Mouse (Mus musculus) neural tube, embryonic 11.5 days (tissue): ENCODE measurements around the gene Mettl7a2. TPM values are rescaled to one million over a fixed set of nuclear protein-coding genes. Genes with fewer than 3 reads are reported as not detected.

ENCODE experiments used
- ATAC-seq: fragments of 200-750 bp; cut with Nextera tagmentation; 2 replicates; pipeline ENCODE4 v1.8.0; 2017; ENCODE audit warnings: moderate number of reproducible peaks, mild to moderate bottlenecking, moderate TSS enrichment, moderate library complexity; ENCODE audit not compliant: insufficient read depth, low FRiP score, low TSS enrichment
- DNase-seq: peaks from one replicate; pipeline ENCODE4 v3.0.0-alpha.2; 2015; ENCODE audit warnings: low spot score
- H3K27ac ChIP-seq: fragments of 300-500 bp; sonication (generic); 2 replicates; pipeline ENCODE4 v1.5.1; 2014; ENCODE audit warnings: low read depth, mild to moderate bottlenecking, low read length
- H3K27me3 ChIP-seq: fragments of 300-500 bp; sonication (generic); 2 replicates; pipeline ENCODE4 v1.6.1; 2014; ENCODE audit warnings: mild to moderate bottlenecking, low read length, mixed read lengths; ENCODE audit not compliant: control insufficient read depth, insufficient read depth
- H3K36me3 ChIP-seq: fragments of 300-500 bp; sonication (generic); 2 replicates; pipeline ENCODE4 v1.6.1; 2014; ENCODE audit warnings: mild to moderate bottlenecking, low read length, moderate library complexity, mixed read lengths; ENCODE audit not compliant: control insufficient read depth, insufficient read depth
- H3K4me1 ChIP-seq: fragments of 300-500 bp; sonication (generic); 2 replicates; pipeline ENCODE4 v1.6.1; 2014; ENCODE audit warnings: low read length, mixed read lengths; ENCODE audit not compliant: control insufficient read depth, insufficient read depth
- H3K4me2 ChIP-seq: fragments of 300-500 bp; sonication (generic); 2 replicates; pipeline ENCODE4 v1.6.1; 2014; ENCODE audit warnings: low read depth, mild to moderate bottlenecking, moderate library complexity
- H3K4me3 ChIP-seq: fragments of 300-500 bp; sonication (generic); 2 replicates; pipeline ENCODE4 v1.5.1; 2014; ENCODE audit warnings: low read depth, low read length
- H3K9ac ChIP-seq: fragments of 300-500 bp; sonication (generic); 2 replicates; pipeline ENCODE4 v1.6.1; 2014; ENCODE audit warnings: mild to moderate bottlenecking, low read length
- H3K9me3 ChIP-seq: fragments of 300-500 bp; sonication (generic); 2 replicates; pipeline ENCODE4 v1.6.1; 2016; ENCODE audit warnings: low read length; ENCODE audit not compliant: control insufficient read depth
- WGBS: fragments of 180-500 bp; shearing (Covaris S2); extraction: QIAGEN DNeasy Blood & Tissue Kit; methylation state at CpG from one replicate; pipeline ENCODE4 v1.1.7; 2014; 5-methylcytosine and 5-hydroxymethylcytosine counted together
- polyA plus RNA-seq: library from polyadenylated mRNA; unstranded; fragments of >200 nt; fragmentation: Nextera tagmentation; extraction: Ambion mirVana; gene quantifications from 2 replicates; pipeline ENCODE4 v1.2.1, GENCODE M21; 2014

The Mettl7a2 gene
- polyA plus RNA-seq, 1 experiment from 2014 or later: 0.15 TPM

DNA sequence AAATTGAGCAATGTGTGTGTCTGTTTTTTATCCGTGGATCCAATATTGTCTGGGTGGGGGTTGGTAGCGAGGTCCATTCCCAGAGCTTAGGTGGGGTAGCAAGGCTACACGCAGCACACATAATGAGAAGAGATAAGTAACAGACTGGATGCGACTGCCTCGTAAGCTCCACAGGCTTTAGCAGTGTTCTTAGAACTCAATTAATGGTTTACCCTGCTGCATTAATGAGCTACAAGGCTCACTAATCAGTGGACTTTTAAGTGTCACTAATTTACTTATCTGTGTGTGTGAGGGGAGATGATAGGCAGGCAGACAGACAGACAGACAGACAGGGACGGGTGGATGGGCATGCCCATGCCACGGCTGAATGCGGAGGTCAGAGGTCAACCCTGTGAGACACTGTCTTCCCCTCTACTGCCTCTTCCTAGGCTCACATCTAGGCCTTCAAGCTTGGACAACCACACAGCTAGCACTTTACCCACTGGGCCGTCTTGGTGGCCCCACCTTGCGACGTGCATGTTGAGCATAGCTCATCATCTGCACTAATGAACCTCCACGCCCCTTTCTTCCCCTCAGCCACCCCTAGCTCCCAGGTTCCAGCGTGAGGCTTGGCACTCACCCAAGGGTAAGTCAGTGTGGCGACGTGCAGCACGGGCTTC is 47.7 kb downstream of the Mettl7a2 start:
- H3K4me2 ChIP-seq: no peak overlapping the region
- no peak overlapping the region for H3K9ac ChIP-seq
- ATAC-seq (no peak), DNase-seq (no peak)
- peaks cover 20% of the 10 kb centered on the region for H3K36me3 ChIP-seq
- no peaks in the 10 kb centered on the region for H3K4me1 ChIP-seq
- WGBS: 94% methylated on average over 16 of the region's 16 CpGs
- no peak overlapping the region for H3K27ac ChIP-seq
- no peak overlapping the region for H3K4me3 ChIP-seq
- H3K9me3 ChIP-seq: no peaks in the 10 kb centered on the region
- no peaks in the 10 kb centered on the region for H3K27me3 ChIP-seq

DNA sequence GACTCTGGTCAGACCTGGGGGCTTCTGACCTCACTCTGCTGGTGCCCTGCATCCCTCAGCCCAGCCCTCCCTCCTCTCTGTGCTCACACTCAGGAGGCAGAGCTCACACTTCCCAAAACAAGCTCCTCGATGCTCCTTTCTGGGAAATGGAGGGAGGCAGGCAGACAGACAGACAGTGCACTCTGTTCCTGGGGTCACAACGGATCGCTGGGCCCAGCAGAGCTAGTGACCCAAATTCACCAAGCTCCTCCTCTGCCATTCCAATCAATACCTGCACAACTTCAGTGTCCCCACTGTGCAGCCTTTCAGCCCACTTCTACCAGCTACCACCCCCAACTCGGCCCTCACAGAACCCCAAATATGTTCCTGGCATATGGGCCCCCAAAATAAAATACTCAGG is 48.8 kb downstream of the Mettl7a2 start:
- H3K27ac ChIP-seq: no peak overlapping the region
- H3K9me3 ChIP-seq: no peaks in the 10 kb centered on the region
- H3K36me3 ChIP-seq: peaks cover 17% of the 10 kb centered on the region
- H3K4me2 ChIP-seq: no peak overlapping the region
- 99% methylated on average over 4 of the region's 4 CpGs for WGBS
- no peaks in the 10 kb centered on the region for H3K27me3 ChIP-seq
- DNase-seq (no peak), ATAC-seq (no peak)
- H3K9ac ChIP-seq: no peak overlapping the region
- no peaks in the 10 kb centered on the region for H3K4me1 ChIP-seq
- no peak overlapping the region for H3K4me3 ChIP-seq

DNA sequence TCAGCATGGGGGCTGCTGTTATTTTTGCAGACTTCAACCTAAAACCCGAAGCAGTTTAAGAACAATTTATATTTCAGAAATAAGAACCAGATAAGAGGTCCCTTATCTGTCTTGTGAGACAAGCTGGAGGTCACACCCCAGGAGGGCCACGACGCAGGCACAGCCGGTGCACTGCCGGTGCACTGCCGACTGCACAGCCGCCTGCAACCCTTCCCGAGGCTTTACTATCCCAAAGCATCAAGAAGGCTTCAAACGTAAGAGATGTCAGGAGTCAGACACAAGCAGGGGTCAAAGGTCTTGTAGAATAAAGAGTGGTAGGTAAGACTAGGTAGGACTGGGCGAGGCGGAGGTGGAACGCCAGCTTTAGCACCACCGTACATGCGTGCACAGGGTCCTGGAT is 49.3 kb downstream of the Mettl7a2 start:
- H3K27me3 ChIP-seq: no peaks in the 10 kb centered on the region
- H3K4me3 ChIP-seq: no peak overlapping the region
- H3K9me3 ChIP-seq: no peaks in the 10 kb centered on the region
- H3K9ac ChIP-seq: no peak overlapping the region
- no peaks in the 10 kb centered on the region for H3K4me1 ChIP-seq
- DNase-seq (no peak), ATAC-seq (no peak)
- H3K4me2 ChIP-seq: no peak overlapping the region
- peaks cover 16% of the 10 kb centered on the region for H3K36me3 ChIP-seq
- no peak overlapping the region for H3K27ac ChIP-seq
- WGBS: 92% methylated on average over 14 of the region's 14 CpGs

DNA sequence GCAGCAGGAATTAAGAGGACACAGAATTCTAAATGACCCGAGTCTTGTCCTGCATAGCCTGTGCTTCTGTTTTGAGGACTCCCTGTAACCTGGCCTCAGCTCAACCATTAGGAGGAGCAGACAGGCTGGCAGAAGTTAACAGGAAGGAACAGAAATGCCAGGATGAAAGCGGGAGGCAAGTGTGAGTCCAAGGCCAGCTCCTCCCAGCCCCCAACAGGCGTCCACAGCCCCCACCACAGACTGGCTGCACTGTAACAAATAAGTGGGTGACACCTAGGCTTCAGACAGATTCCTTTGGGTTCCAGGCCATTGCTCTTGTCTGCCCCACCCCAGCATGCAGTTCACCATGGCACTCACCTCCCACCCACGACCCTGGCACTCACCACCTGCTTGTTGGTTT is 49.8 kb downstream of the Mettl7a2 start:
- no peak overlapping the region for H3K27ac ChIP-seq
- H3K4me2 ChIP-seq: no peak overlapping the region
- H3K4me3 ChIP-seq: no peak overlapping the region
- H3K9ac ChIP-seq: no peak overlapping the region
- no peak for DNase-seq
- H3K4me1 ChIP-seq: no peaks in the 10 kb centered on the region
- no peak for ATAC-seq
- no peaks in the 10 kb centered on the region for H3K9me3 ChIP-seq
- 92% methylated on average over 4 of the region's 4 CpGs for WGBS
- H3K27me3 ChIP-seq: no peaks in the 10 kb centered on the region
- peaks cover 13% of the 10 kb centered on the region for H3K36me3 ChIP-seq

DNA sequence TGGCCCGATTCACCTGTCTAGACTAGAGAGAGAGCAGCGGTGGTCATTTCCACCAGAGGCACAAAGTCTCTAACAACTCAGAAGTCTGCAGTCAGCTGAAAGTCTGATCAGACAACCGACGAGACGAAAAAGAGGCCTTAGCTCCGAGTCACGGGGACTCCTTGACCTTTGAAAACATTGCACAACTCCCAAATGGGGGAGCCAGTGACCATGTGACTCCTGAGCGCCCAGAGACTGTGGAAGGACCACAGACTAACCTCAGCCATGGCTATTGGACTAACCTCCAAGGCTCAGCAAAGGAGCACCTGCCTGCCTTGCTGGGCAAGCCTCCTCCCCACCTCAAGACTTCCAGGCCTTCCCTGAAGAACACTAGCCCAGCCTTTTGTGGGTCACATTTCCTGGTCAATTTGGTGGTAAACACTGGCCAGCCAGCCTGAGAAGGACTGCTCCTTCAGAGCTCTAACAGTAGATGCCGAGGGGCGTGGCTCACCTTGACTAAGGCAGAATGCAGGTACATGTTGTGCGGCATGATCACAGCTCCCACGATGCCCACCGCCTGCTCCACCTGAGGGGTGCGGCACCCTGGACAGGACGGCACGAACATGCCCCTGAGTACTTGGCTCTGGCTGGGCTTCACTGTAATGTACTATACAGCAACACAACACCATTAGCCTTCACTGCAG is 50.5 kb downstream of the Mettl7a2 start:
- no peak for DNase-seq
- no peak for ATAC-seq
- 95% methylated on average over 16 of the region's 16 CpGs for WGBS
- no peak overlapping the region for H3K9ac ChIP-seq
- H3K27ac ChIP-seq: no peak overlapping the region
- no peak overlapping the region for H3K4me2 ChIP-seq
- H3K4me1 ChIP-seq: no peaks in the 10 kb centered on the region
- H3K9me3 ChIP-seq: no peaks in the 10 kb centered on the region
- H3K27me3 ChIP-seq: no peaks in the 10 kb centered on the region
- H3K4me3 ChIP-seq: no peak overlapping the region
- H3K36me3 ChIP-seq: peaks cover 14% of the 10 kb centered on the region

DNA sequence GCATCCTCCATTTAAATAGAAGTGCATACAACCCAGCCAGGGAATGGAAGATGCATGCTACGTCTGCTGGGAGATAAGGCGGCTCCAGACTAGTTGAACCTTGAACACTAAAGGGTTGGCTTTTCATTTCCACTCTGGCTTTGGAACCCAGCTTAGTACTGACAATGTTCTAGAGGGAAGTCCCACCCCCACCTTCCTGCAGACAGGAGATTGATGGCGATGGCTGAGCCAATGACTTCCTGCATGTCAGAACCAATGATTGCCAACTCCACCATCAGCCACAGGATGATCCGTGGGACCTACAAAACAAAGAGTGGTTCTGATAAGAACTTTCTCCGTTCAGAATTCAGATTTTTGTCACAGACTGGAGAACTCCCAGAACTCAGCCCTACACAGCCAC is 53.1 kb downstream of the Mettl7a2 start:
- 86% methylated on average over 5 of the region's 5 CpGs for WGBS
- H3K27me3 ChIP-seq: no peaks in the 10 kb centered on the region

DNA sequence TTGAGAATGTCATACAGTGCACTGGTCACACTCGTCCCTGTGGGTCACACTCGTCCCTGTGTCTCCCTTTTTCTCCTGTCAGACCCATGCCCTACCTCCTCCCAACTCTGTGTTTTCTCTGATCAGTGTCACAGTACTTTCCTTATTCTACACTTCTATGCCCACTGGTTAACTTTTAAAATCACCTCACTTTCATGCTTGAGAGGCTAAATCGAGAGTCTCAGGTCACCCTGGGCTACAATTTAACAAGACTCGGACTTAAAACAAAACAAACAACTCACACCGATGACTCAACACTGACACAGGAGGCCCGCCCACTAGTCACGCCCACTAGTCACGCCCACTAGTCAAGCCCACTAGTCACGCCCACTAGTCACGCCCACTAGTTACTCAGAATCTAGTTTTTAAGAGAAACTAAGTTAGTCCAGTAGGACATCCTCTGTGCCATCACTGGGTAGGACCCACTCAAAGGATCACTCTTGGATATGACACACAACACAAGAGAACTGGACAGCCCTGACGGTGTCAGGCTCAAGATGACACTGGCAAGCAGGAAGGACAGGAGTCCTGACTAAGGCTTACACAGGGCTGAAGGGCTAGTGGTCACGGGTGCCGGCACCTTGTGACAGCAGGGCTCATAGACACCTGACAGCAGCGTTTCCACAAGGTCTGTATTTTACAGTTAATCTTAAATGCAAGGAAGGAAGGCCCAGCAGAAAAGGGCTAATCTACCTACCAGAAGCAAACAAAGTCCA is 58.1 kb downstream of the Mettl7a2 start:
- no peaks in the 10 kb centered on the region for H3K9me3 ChIP-seq
- WGBS: 55% methylated on average over 14 of the region's 14 CpGs
- H3K27me3 ChIP-seq: no peaks in the 10 kb centered on the region
- no peak overlapping the region for H3K4me3 ChIP-seq
- H3K9ac ChIP-seq: no peak overlapping the region
- ATAC-seq (no peak), DNase-seq (no peak)
- peaks cover 8% of the 10 kb centered on the region; the same call in 1 of the 2 replicates for H3K36me3 ChIP-seq
- no peak overlapping the region for H3K4me2 ChIP-seq
- H3K4me1 ChIP-seq: no peaks in the 10 kb centered on the region
- no peak overlapping the region for H3K27ac ChIP-seq

More for the DNA sequence above, 53.1 kb downstream of the Mettl7a2 start:
- ATAC-seq (no peak), DNase-seq (no peak)
- Histone ChIP-seq H3K36me3 (peaks cover 12% of the 10 kb centered on the region), H3K4me3 (no peak overlapping the region), H3K9ac (no peak overlapping the region), H3K4me1 (no peaks in the 10 kb centered on the region), H3K4me2 (no peak overlapping the region), H3K9me3 (no peaks in the 10 kb centered on the region), H3K27ac (no peak overlapping the region)
